Mouse (Mus musculus) forebrain, postnatal 0 days (tissue): ENCODE measurements at regions not wholly inside any gene's neighbourhood (a gene's known extent, or its start where the extent isn't known, plus 50 kb on each side); places are given as distances from the start of the nearest gene placed in this dataset.

ENCODE experiments used
- ATAC-seq: fragments of 200-750 bp; cut with Nextera tagmentation; 2 replicates; pipeline ENCODE4 v1.8.0; 2017; ENCODE audit warnings: mild to moderate bottlenecking, moderate library complexity
- DNase-seq: peaks from one replicate; pipeline ENCODE4 v3.0.0-alpha.2; 2015
- H3K27ac ChIP-seq: fragments of 300-500 bp; sonication (generic); 2 replicates; pipeline ENCODE4 v1.5.1; 2014; ENCODE audit warnings: low read depth, mild to moderate bottlenecking, antibody characterized with exemption, low read length, moderate library complexity, mixed read lengths
- H3K27me3 ChIP-seq: fragments of 300-500 bp; sonication (generic); 2 replicates; pipeline ENCODE4 v1.6.1; 2014; ENCODE audit warnings: mild to moderate bottlenecking, low read length, mixed read lengths; ENCODE audit not compliant: insufficient read depth
- H3K36me3 ChIP-seq: fragments of 300-500 bp; sonication (generic); 2 replicates; pipeline ENCODE4 v1.6.1; 2014; ENCODE audit warnings: mild to moderate bottlenecking, moderate library complexity; ENCODE audit not compliant: insufficient read depth
- H3K4me1 ChIP-seq: fragments of 300-500 bp; sonication (generic); 2 replicates; pipeline ENCODE4 v1.6.1; 2014; ENCODE audit warnings: antibody characterized with exemption; ENCODE audit not compliant: insufficient read depth
- H3K4me2 ChIP-seq: fragments of 300-500 bp; sonication (generic); 2 replicates; pipeline ENCODE4 v1.6.1; 2014; ENCODE audit warnings: low read depth, mild to moderate bottlenecking, moderate library complexity
- H3K4me3 ChIP-seq: fragments of 300-500 bp; sonication (generic); 2 replicates; pipeline ENCODE4 v1.5.1; 2014; ENCODE audit warnings: low read depth, low read length, mixed read lengths
- H3K9ac ChIP-seq: fragments of 300-500 bp; sonication (generic); 2 replicates; pipeline ENCODE4 v1.6.1; 2014; ENCODE audit warnings: mild to moderate bottlenecking
- H3K9me3 ChIP-seq: fragments of 300-500 bp; sonication (generic); 2 replicates; pipeline ENCODE4 v1.6.1; 2016; ENCODE audit warnings: low read length
- CTCF ChIP-seq: sonication (generic); IDR thresholded peaks from 2 replicates; pipeline ENCODE4 v1.5.1; 2016; ENCODE audit warnings: antibody characterized with exemption, control low read depth, low read depth
- WGBS: fragments of 180-500 bp; shearing (Covaris S2); extraction: QIAGEN DNeasy Blood & Tissue Kit; methylation state at CpG from one replicate; pipeline ENCODE4 v1.1.7; 2014; 5-methylcytosine and 5-hydroxymethylcytosine counted together

DNA sequence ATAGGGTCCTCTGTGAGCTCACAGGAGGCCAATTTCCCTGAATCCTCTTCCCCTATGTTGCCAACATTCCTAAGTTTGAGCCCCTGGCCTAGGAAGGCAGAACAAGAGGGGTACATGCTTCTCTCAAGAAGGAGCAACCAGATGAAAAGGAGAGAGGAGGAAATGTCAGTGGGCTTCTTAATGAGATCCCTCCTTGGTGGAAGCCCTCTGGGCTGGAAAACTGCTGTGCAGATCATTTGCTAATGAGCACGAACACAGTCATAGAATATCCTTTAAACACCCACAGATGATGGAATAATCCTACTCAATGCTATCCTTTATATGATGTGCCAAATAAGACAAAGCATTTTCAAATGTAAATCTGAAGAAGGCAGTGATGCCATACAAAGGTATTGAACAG is 455.5 kb downstream of the Cdh11 start:
- DNase-seq (no peak), ATAC-seq (no peak)
- H3K9me3 ChIP-seq: no peaks in the 10 kb centered on the region
- 17% methylated on average over 1 of the region's 1 CpGs for WGBS
- H3K36me3 ChIP-seq: no peaks in the 10 kb centered on the region
- no peak overlapping the region for H3K27ac ChIP-seq
- no peak overlapping the region for H3K9ac ChIP-seq
- no peak overlapping the region for H3K4me3 ChIP-seq
- no peak for TF ChIP-seq CTCF
- H3K27me3 ChIP-seq: no peaks in the 10 kb centered on the region
- H3K4me1 ChIP-seq: no peaks in the 10 kb centered on the region
- no peak overlapping the region for H3K4me2 ChIP-seq
